Mouse (Mus musculus): ENCODE results near the gene Gm17655.

GRCm38 (mm10) chr5:110106140-110106871, 34.0 kb upstream of the Gm17655 start:
- no peak for TF ChIP-seq POLR2A (IDR thresholded peaks at IDR 0.05; ENCODE audit: extremely low read depth, insufficient read depth, low read length)
- no peak for TF ChIP-seq CTCF (IDR thresholded peaks at IDR 0.05; ENCODE audit: low read depth, low read length)

Data from liver, adult 2 months (tissue).